Mouse (Mus musculus) midbrain, embryonic 15.5 days (tissue): ENCODE results near the gene Lrrc19. TPM values are rescaled to one million over a fixed set of nuclear protein-coding genes. Genes with fewer than 3 reads are reported as not detected.
"Not testable (repeated sequence)": the region's sequence is repeated elsewhere in the genome, so short reads cannot be mapped to it uniquely, and the experiment has no call there.

Experiments used
- ATAC-seq: fragments of 200-750 bp; cut with Nextera tagmentation; replicated peaks from 2 replicates; pipeline ENCODE4 v1.8.0; 2017; ENCODE audit warnings: moderate TSS enrichment
- H3K27ac ChIP-seq: fragments of 300-500 bp; sonication (generic); 2 replicates; pipeline ENCODE4 v1.5.1; 2015; ENCODE audit warnings: mild to moderate bottlenecking, inconsistent platforms
- H3K27me3 ChIP-seq: fragments of 300-500 bp; sonication (generic); replicated peaks from 2 replicates; pipeline ENCODE4 v1.6.1; 2015; ENCODE audit warnings: inconsistent platforms
- H3K36me3 ChIP-seq: fragments of 300-500 bp; sonication (generic); replicated peaks from 2 replicates; pipeline ENCODE4 v1.6.1; 2015; ENCODE audit warnings: inconsistent platforms
- H3K4me1 ChIP-seq: fragments of 300-500 bp; sonication (generic); 2 replicates; pipeline ENCODE4 v1.6.1; 2015; ENCODE audit warnings: inconsistent platforms
- H3K4me2 ChIP-seq: fragments of 300-500 bp; sonication (generic); 2 replicates; pipeline ENCODE4 v1.6.1; 2015; ENCODE audit warnings: inconsistent platforms, mild to moderate bottlenecking, moderate library complexity
- H3K4me3 ChIP-seq: fragments of 300-500 bp; sonication (generic); 2 replicates; pipeline ENCODE4 v1.5.1; 2015; ENCODE audit warnings: mild to moderate bottlenecking, inconsistent platforms
- H3K9ac ChIP-seq: fragments of 300-500 bp; sonication (generic); 2 replicates; pipeline ENCODE4 v1.6.1; 2015; ENCODE audit warnings: mild to moderate bottlenecking, inconsistent platforms
- H3K9me3 ChIP-seq: fragments of 300-500 bp; sonication (generic); 2 replicates; pipeline ENCODE4 v1.6.1; 2016; ENCODE audit warnings: inconsistent platforms
- WGBS: fragments of 180-500 bp; shearing (Covaris S2); methylation state at CpG from one replicate; pipeline ENCODE4 v1.1.7; 2015; ENCODE audit warnings: mixed read lengths; 5-methylcytosine and 5-hydroxymethylcytosine counted together
- polyA plus RNA-seq: library from polyadenylated mRNA; unstranded; fragments of >200 nt; fragmentation: Nextera tagmentation; extraction: Ambion mirVana; gene quantifications from 2 replicates; pipeline ENCODE4 v1.2.1, GENCODE M21; 2015

Gene Lrrc19
- polyA plus RNA-seq = 0.32 and 0.37 TPM in 2 replicates

DNA sequence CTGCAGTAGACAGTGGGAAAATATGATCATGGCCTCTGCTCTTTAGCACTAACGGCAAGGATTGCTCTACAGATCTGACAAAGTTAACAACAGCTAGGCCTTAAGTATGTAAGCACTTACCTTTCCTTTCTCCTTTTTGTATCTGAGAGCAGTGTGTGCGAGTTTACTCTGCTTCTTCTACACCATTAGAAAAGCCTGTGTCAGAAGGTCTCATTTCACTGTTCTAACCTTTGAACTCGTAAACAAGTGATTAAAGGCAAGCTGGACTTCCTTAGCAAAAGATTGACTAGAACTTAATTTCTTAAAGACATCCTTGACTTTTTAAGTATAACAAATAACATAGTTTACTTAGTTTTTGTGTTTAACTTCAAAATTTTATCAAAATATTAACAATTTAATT is at the start of gene Lrrc19:
Lrrc19 (minus strand) TSS at position 225 of the 400 bp plus-strand sequence.
- no peak within 1 kb of the TSS for H3K9ac ChIP-seq
- no peaks in the 10 kb centered on the region for H3K36me3 ChIP-seq
- no peak within 1 kb of the TSS for H3K4me3 ChIP-seq
- H3K27ac ChIP-seq = no peak within 1 kb of the TSS
- WGBS = 94% methylated on average over 3 of the region's 3 CpGs
- no peaks in the 10 kb centered on the region for H3K4me1 ChIP-seq
- no peak for ATAC-seq
- H3K27me3 ChIP-seq = no peaks in the 10 kb centered on the region
- H3K4me2 ChIP-seq = no peak within 1 kb of the TSS
- no peaks in the 10 kb centered on the region for H3K9me3 ChIP-seq

GRCm38 (mm10) chr4:94696368-94696767 is 46.4 kb upstream of the Lrrc19 start:
- Histone ChIP-seq H3K36me3 (no peaks in the 10 kb centered on the region), H3K4me2 (no peak overlapping the region), H3K4me1 (no peaks in the 10 kb centered on the region), H3K27ac (no peak overlapping the region), H3K9ac (no peak overlapping the region), H3K27me3 (no peaks in the 10 kb centered on the region), H3K9me3 (no peaks in the 10 kb centered on the region), H3K4me3 (no peak overlapping the region)
- ATAC-seq = no peak
- 82% methylated on average over 3 of the region's 3 CpGs for WGBS

GRCm38 (mm10) chr4:94692175-94692574 is 42.2 kb upstream of the Lrrc19 start:
- WGBS = 88% methylated on average over 2 of the region's 2 CpGs
- Histone ChIP-seq H3K4me1 (no peaks in the 10 kb centered on the region), H3K27me3 (no peaks in the 10 kb centered on the region), H3K4me2 (no peak overlapping the region), H3K36me3 (0 out of 2 replicates have a peak, but pooled peaks cover 7% of the 10 kb centered on the region), H3K9me3 (no peaks in the 10 kb centered on the region), H3K4me3 (no peak overlapping the region), H3K27ac (no peak overlapping the region), H3K9ac (no peak overlapping the region)
- no peak for ATAC-seq

- no peak for ATAC-seq
- no peaks in the 10 kb centered on the region for H3K4me1 ChIP-seq
- no peak overlapping the region for H3K27ac ChIP-seq
- H3K9ac ChIP-seq = no peak overlapping the region
- 0 out of 2 replicates have a peak, but pooled peaks cover 12% of the 10 kb centered on the region for H3K36me3 ChIP-seq
- WGBS = 89% methylated on average over 4 of the region's 4 CpGs
- H3K27me3 ChIP-seq = no peaks in the 10 kb centered on the region
- no peaks in the 10 kb centered on the region for H3K9me3 ChIP-seq
- H3K4me2 ChIP-seq = no peak overlapping the region
- no peak overlapping the region for H3K4me3 ChIP-seq
Measured at GRCm38 (mm10) chr4:94691078-94691477, 41.1 kb upstream of the Lrrc19 start.

DNA sequence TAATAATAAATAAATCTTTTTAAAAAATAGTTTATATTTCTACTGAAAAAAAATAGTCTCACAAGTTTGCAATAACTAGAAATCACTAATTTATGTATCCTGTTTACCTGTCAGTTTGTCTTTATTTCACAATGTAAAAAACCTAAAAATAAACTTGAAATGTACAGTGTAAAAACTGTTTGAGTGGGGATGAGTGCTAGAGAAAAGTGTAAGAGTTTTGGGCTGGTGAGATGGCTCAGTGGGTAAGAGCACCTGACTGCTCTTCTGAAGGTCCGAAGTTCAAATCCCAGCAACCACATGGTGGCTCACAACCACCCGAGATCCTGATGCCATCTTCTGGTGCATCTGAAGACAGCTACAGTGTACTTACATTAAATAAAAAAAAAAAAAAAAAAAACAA is 39.9 kb upstream of the Lrrc19 start:
- H3K36me3 ChIP-seq = 0 out of 2 replicates have a peak, but pooled peaks cover 12% of the 10 kb centered on the region
- H3K4me2 ChIP-seq, H3K4me3 ChIP-seq, H3K27me3 ChIP-seq, ATAC-seq, H3K4me1 ChIP-seq, H3K27ac ChIP-seq, H3K9ac ChIP-seq, H3K9me3 ChIP-seq: not testable (repeated sequence)
- 93% methylated on average over 2 of the region's 2 CpGs for WGBS

- Histone ChIP-seq H3K4me1 (no peaks in the 10 kb centered on the region), H3K36me3 (peaks cover 14% of the 10 kb centered on the region; the same call in 1 of the 2 replicates), H3K4me2 (no peak overlapping the region), H3K4me3 (no peak overlapping the region), H3K27ac (no peak overlapping the region), H3K9ac (no peak overlapping the region), H3K27me3 (no peaks in the 10 kb centered on the region), H3K9me3 (no peaks in the 10 kb centered on the region)
- no peak for ATAC-seq
- 91% methylated on average over 5 of the region's 5 CpGs for WGBS
Measured at GRCm38 (mm10) chr4:94683305-94683704, 33.4 kb upstream of the Lrrc19 start.

GRCm38 (mm10) chr4:94682029-94682428 is 32.1 kb upstream of the Lrrc19 start:
- Histone ChIP-seq H3K4me1 (no peaks in the 10 kb centered on the region), H3K4me3 (no peak overlapping the region), H3K27me3 (no peaks in the 10 kb centered on the region), H3K9me3 (no peaks in the 10 kb centered on the region), H3K36me3 (peaks cover 12% of the 10 kb centered on the region; the same call in 1 of the 2 replicates), H3K9ac (no peak overlapping the region), H3K4me2 (no peak overlapping the region), H3K27ac (no peak overlapping the region)
- ATAC-seq = no peak
- WGBS = 74% methylated on average over 1 of the region's 1 CpGs

GRCm38 (mm10) chr4:94681181-94681580 is 31.2 kb upstream of the Lrrc19 start:
- no peak for ATAC-seq
- no peak overlapping the region for H3K9ac ChIP-seq
- H3K4me3 ChIP-seq = no peak overlapping the region
- H3K9me3 ChIP-seq = no peaks in the 10 kb centered on the region
- no peaks in the 10 kb centered on the region for H3K27me3 ChIP-seq
- no peaks in the 10 kb centered on the region for H3K4me1 ChIP-seq
- H3K27ac ChIP-seq = no peak overlapping the region
- WGBS = 96% methylated on average over 2 of the region's 2 CpGs
- H3K4me2 ChIP-seq = no peak overlapping the region
- peaks cover 9% of the 10 kb centered on the region; the same call in 1 of the 2 replicates for H3K36me3 ChIP-seq

- Histone ChIP-seq H3K4me1 (no peaks in the 10 kb centered on the region), H3K4me2 (no peak overlapping the region), H3K27ac (no peak overlapping the region), H3K4me3 (no peak overlapping the region), H3K9ac (no peak overlapping the region), H3K27me3 (no peaks in the 10 kb centered on the region), H3K9me3 (no peaks in the 10 kb centered on the region), H3K36me3 (peaks cover 9% of the 10 kb centered on the region; the same call in 1 of the 2 replicates)
- 92% methylated on average over 2 of the region's 2 CpGs for WGBS
- no peak for ATAC-seq
Measured at GRCm38 (mm10) chr4:94680662-94681061, 30.7 kb upstream of the Lrrc19 start.

GRCm38 (mm10) chr4:94669718-94670117 is 19.8 kb upstream of the Lrrc19 start:
- no peaks in the 10 kb centered on the region for H3K4me1 ChIP-seq
- H3K27me3 ChIP-seq = no peaks in the 10 kb centered on the region
- no peak overlapping the region for H3K4me3 ChIP-seq
- 55% methylated on average over 1 of the region's 1 CpGs for WGBS
- ATAC-seq = peak; percentile 81
- H3K9me3 ChIP-seq = no peaks in the 10 kb centered on the region
- H3K27ac ChIP-seq = no peak overlapping the region
- H3K36me3 ChIP-seq = 0 out of 2 replicates have a peak, but pooled peaks cover 3% of the 10 kb centered on the region
- H3K9ac ChIP-seq = no peak overlapping the region
- H3K4me2 ChIP-seq = no peak overlapping the region

- not testable (repeated sequence) for H3K4me2 ChIP-seq, H3K9ac ChIP-seq
- 95% methylated on average over 5 of the region's 5 CpGs for WGBS
Measured at GRCm38 (mm10) chr4:94650426-94651175, 657 bp upstream of the Lrrc19 start.

DNA sequence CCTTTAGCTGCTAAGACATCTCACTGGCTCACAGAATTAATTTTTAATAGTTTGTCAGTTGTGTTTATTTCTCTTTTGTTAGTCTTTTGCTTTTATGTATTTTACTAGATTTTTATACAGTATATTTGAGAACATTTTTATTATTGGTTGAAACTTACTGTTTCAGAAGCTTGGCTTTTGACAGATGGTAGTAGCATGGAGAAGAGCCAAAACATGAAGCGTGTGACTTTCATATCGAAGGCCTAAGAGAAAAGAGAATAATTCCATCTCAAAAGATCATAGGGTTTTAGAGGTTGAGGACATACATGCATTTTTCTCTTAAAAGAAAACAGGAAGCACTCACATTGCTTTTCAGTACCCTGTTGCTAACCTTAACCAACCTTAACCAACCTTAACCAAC is 6.8 kb downstream of the Lrrc19 start:
- no peak overlapping the region for H3K4me3 ChIP-seq
- no peak for ATAC-seq
- H3K4me2 ChIP-seq = no peak overlapping the region
- no peaks in the 10 kb centered on the region for H3K9me3 ChIP-seq
- no peaks in the 10 kb centered on the region for H3K4me1 ChIP-seq
- H3K36me3 ChIP-seq = no peaks in the 10 kb centered on the region
- no peak overlapping the region for H3K27ac ChIP-seq
- H3K9ac ChIP-seq = no peak overlapping the region
- 96% methylated on average over 2 of the region's 2 CpGs for WGBS
- no peaks in the 10 kb centered on the region for H3K27me3 ChIP-seq

More at GRCm38 (mm10) chr4:94650426-94651175, 657 bp upstream of the Lrrc19 start:
- not testable (repeated sequence) for H3K27me3 ChIP-seq, H3K27ac ChIP-seq, ATAC-seq, H3K36me3 ChIP-seq, H3K9me3 ChIP-seq, H3K4me3 ChIP-seq, H3K4me1 ChIP-seq

GRCm38 (mm10) chr4:94620077-94620476 is 29.9 kb downstream of the Lrrc19 start:
- 89% methylated on average over 2 of the region's 2 CpGs for WGBS
- Histone ChIP-seq H3K9ac (no peak overlapping the region), H3K9me3 (no peaks in the 10 kb centered on the region), H3K4me2 (no peak overlapping the region), H3K4me1 (peaks cover 9% of the 10 kb centered on the region), H3K4me3 (no peak overlapping the region), H3K36me3 (0 out of 2 replicates have a peak, but pooled peaks cover 3% of the 10 kb centered on the region), H3K27ac (no peak overlapping the region), H3K27me3 (no peaks in the 10 kb centered on the region)
- ATAC-seq = no peak
